Mouse (Mus musculus) cortical plate, adult 2 months (tissue): ENCODE measurements around the gene Apoa5.

Experiments
- CTCF ChIP-seq: fragments of 200-500 bp; IDR thresholded peaks from 2 replicates; pipeline ENCODE4 v1.5.1; 2011; ENCODE audit warnings: mild to moderate bottlenecking, control low read depth, low read length; ENCODE audit not compliant: insufficient read depth; ENCODE audit errors: extremely low read depth
- POLR2A ChIP-seq: fragments of 200-500 bp; IDR thresholded peaks from 2 replicates; pipeline ENCODE4 v1.6.1; 2011; ENCODE audit warnings: mild to moderate bottlenecking, low read length, control low read depth; ENCODE audit not compliant: insufficient read depth; ENCODE audit errors: extremely low read depth

DNA sequence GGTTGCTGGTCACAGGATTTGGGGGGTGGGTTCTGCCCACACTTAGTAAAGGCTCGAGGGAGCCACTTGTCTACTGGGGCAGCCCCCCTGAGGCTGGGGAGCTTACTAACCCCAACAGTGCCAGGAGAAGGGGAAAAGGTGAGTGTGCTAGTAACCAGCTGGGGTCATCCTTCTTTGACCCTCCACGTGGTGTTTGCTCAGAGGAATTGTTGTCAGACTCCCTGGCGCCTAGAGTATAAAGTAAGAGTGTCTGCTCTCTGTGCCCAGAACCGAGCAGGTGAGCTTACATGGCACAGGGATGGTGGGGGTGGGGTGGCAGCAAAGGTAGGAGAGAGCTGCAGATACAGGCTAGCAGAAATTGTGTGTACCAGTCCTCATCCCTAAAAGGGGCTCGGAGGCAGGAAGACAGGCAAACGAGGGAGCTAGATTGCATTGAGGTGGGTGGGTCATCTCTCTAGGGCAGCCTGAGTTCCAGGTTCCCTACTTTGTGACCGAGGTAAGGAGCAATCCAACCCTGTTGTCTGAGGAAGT lies at the start of gene Apoa5:
- TF ChIP-seq CTCF = no peak
- TF ChIP-seq POLR2A = no peak
